ENCODE assay signal across 8 mouse cellular contexts in genomic region chr2:91278749-91279371, GRCm38 (mm10). TPM values are rescaled to one million over a fixed set of nuclear protein-coding genes. Genes with fewer than 3 reads are reported as not detected.
DNase-seq lines count a peak whose midpoint lies in the region; ATAC-seq and TF ChIP-seq lines count a peak whose summit lies in the region.

No protein-coding gene starts in this region.

- WGBS in hindbrain, embryonic 15.5 days, result 39% methylated on average over 10 of the region's 10 CpGs
- 47% methylated on average over 10 of the region's 10 CpGs for WGBS in liver, embryonic 11.5 days
- 37% methylated on average over 10 of the region's 10 CpGs for WGBS in neural tube, embryonic 12.5 days

- H3K9me3 ChIP-seq in ES-Bruce4 (replicated peaks; ENCODE audit: control insufficient read depth, insufficient read depth, low read length, poor library complexity, severe bottlenecking), result no peaks in the 10 kb centered on the region
- H3K9me3 ChIP-seq in hindbrain, embryonic 15.5 days, result no peaks in the 10 kb centered on the region
- H3K9me3 ChIP-seq in liver, embryonic 11.5 days (ENCODE audit: control insufficient read depth, low read length), result no peaks in the 10 kb centered on the region
- no peaks in the 10 kb centered on the region for H3K9me3 ChIP-seq in neural tube, embryonic 12.5 days

- H3K27ac ChIP-seq in ES-Bruce4 (ENCODE audit: insufficient read depth, low read length), result no peak overlapping the region
- H3K27ac ChIP-seq in hindbrain, embryonic 15.5 days (replicated peaks), result peak overlapping the region; percentile 20; the same call in 1 of the 2 replicates
- H3K27ac ChIP-seq in liver, embryonic 11.5 days (ENCODE audit: low read depth, low read length), result no peak overlapping the region
- no peak overlapping the region for H3K27ac ChIP-seq in neural tube, embryonic 12.5 days

- no peak for TF ChIP-seq POLR2A in ES-Bruce4 (IDR thresholded peaks at IDR 0.05; ENCODE audit: insufficient read depth, low read length)

- no peaks in the 10 kb centered on the region for H3K27me3 ChIP-seq in ES-Bruce4 (ENCODE audit: control insufficient read depth, insufficient read depth, low read length, poor library complexity, severe bottlenecking)
- no peaks in the 10 kb centered on the region for H3K27me3 ChIP-seq in hindbrain, embryonic 15.5 days
- no peaks in the 10 kb centered on the region for H3K27me3 ChIP-seq in liver, embryonic 11.5 days (replicated peaks; ENCODE audit: control insufficient read depth, insufficient read depth, low read length)
- H3K27me3 ChIP-seq in neural tube, embryonic 12.5 days (replicated peaks), result no peaks in the 10 kb centered on the region

- no peak overlapping the region for H3K4me2 ChIP-seq in hindbrain, embryonic 15.5 days
- no peak overlapping the region for H3K4me2 ChIP-seq in liver, embryonic 11.5 days
- H3K4me2 ChIP-seq in neural tube, embryonic 12.5 days (replicated peaks), result no peak overlapping the region

- peak; percentile 75 for TF ChIP-seq CTCF in ES-Bruce4 (IDR thresholded peaks at IDR 0.05; ENCODE audit: low read depth, low read length)

- H3K36me3 ChIP-seq in ES-Bruce4 (ENCODE audit: control insufficient read depth, insufficient read depth, low read length, poor library complexity, severe bottlenecking), result peaks cover 11% of the 10 kb centered on the region
- peaks cover 39% of the 10 kb centered on the region for H3K36me3 ChIP-seq in hindbrain, embryonic 15.5 days
- H3K36me3 ChIP-seq in liver, embryonic 11.5 days (ENCODE audit: control insufficient read depth, insufficient read depth, low read length), result peaks cover 25% of the 10 kb centered on the region
- H3K36me3 ChIP-seq in neural tube, embryonic 12.5 days, result peaks cover 50% of the 10 kb centered on the region

- ATAC-seq in hindbrain, embryonic 15.5 days (ENCODE audit: low FRiP score, low read depth), result peak; percentile 80
- peak; percentile 53 for ATAC-seq in liver, embryonic 11.5 days (replicated peaks; ENCODE audit: low FRiP score)
- peak; percentile 78 for ATAC-seq in neural tube, embryonic 12.5 days (ENCODE audit: low FRiP score, low read depth)
- no peak for ATAC-seq in megakaryocyte, adult 5-6 weeks (ENCODE audit: poor library complexity, severe bottlenecking)

- TF ChIP-seq EP300 in ES-Bruce4 (IDR thresholded peaks at IDR 0.05; ENCODE audit: insufficient read depth, low read depth, low read length), result no peak

- no peaks in the 10 kb centered on the region for H3K4me1 ChIP-seq in ES-Bruce4 (ENCODE audit: control insufficient read depth, insufficient read depth, low read length)
- H3K4me1 ChIP-seq in hindbrain, embryonic 15.5 days (replicated peaks), result peaks cover 2% of the 10 kb centered on the region
- no peaks in the 10 kb centered on the region; the same call in 1 of the 2 replicates for H3K4me1 ChIP-seq in liver, embryonic 11.5 days (replicated peaks; ENCODE audit: control insufficient read depth, insufficient read depth, low read length)
- H3K4me1 ChIP-seq in neural tube, embryonic 12.5 days, result no peaks in the 10 kb centered on the region

- peak; percentile 61 for DNase-seq in gastrocnemius, adult 18-20 months (ENCODE audit: low spot score)
- DNase-seq in gastrocnemius, postnatal 25 days, result no peak
- peak; percentile 83 for DNase-seq in embryo, embryonic 11 days
- DNase-seq in liver, embryonic 11.5 days (ENCODE audit: low spot score), result no peak

- no peak overlapping the region for H3K9ac ChIP-seq in ES-Bruce4 (ENCODE audit: low read depth, poor library complexity, severe bottlenecking)
- no peak overlapping the region for H3K9ac ChIP-seq in hindbrain, embryonic 15.5 days
- H3K9ac ChIP-seq in liver, embryonic 11.5 days (ENCODE audit: low read depth, low read length), result no peak overlapping the region
- H3K9ac ChIP-seq in neural tube, embryonic 12.5 days, result no peak overlapping the region

- H3K4me3 ChIP-seq in ES-Bruce4 (ENCODE audit: low read depth, low read length), result no peak overlapping the region
- no peak overlapping the region for H3K4me3 ChIP-seq in hindbrain, embryonic 15.5 days
- no peak overlapping the region for H3K4me3 ChIP-seq in liver, embryonic 11.5 days (ENCODE audit: low read depth, low read length)
- H3K4me3 ChIP-seq in neural tube, embryonic 12.5 days, result no peak overlapping the region

RNA-seq across cellular contexts. Expression of gene Arfgap2, which starts 14.1 kb away (rescaled TPM):
- 100 to 1,000 TPM; 136 to 146 TPM for total RNA-seq in gastrocnemius, adult 18-20 months (2021)
- total RNA-seq in gastrocnemius, postnatal 25 days (2021), result 100 to 1,000 TPM; 100 to 119 TPM
- 35.3 and 40.9 TPM in 2 replicates for polyA plus RNA-seq in ES-Bruce4 (2011; ENCODE audit: insufficient read depth, insufficient read length, low read depth, missing spikeins)
- polyA plus RNA-seq in hindbrain, embryonic 15.5 days (2015; fragmentation: Nextera tagmentation; extraction: Ambion mirVana), result 65.1 and 65.3 TPM in 2 replicates
- 95.7 and 105 TPM in 2 replicates for polyA plus RNA-seq in liver, embryonic 11.5 days (2014; fragmentation: Nextera tagmentation; extraction: Ambion mirVana)
- 79.6 and 81.0 TPM in 2 replicates for polyA plus RNA-seq in neural tube, embryonic 12.5 days (2016; fragmentation: Nextera tagmentation; extraction: Ambion mirVana)
- total RNA-seq in megakaryocyte, adult 5-6 weeks (2015), result 24.7 and 27.2 TPM in 2 replicates
- total RNA-seq in megakaryocyte, adult 5-6 weeks (2017), result 26.9 and 27.1 TPM in 2 replicates

RNA-seq across cellular contexts. Expression of gene Pacsin3, which starts 23.1 kb away (rescaled TPM):
- 100 to 1,000 TPM; 311 to 416 TPM for total RNA-seq in gastrocnemius, adult 18-20 months (2021)
- total RNA-seq in gastrocnemius, postnatal 25 days (2021), result 100 to 1,000 TPM; 265 to 364 TPM
- polyA plus RNA-seq in ES-Bruce4 (2011; ENCODE audit: insufficient read depth, insufficient read length, low read depth, missing spikeins), result 18.0 and 19.9 TPM in 2 replicates
- 17.0 and 17.7 TPM in 2 replicates for polyA plus RNA-seq in hindbrain, embryonic 15.5 days (2015; fragmentation: Nextera tagmentation; extraction: Ambion mirVana)
- polyA plus RNA-seq in liver, embryonic 11.5 days (2014; fragmentation: Nextera tagmentation; extraction: Ambion mirVana), result 15.6 and 16.1 TPM in 2 replicates
- 20.8 and 22.1 TPM in 2 replicates for polyA plus RNA-seq in neural tube, embryonic 12.5 days (2016; fragmentation: Nextera tagmentation; extraction: Ambion mirVana)
- total RNA-seq in megakaryocyte, adult 5-6 weeks (2015), result not detected in 2 replicates
- 0.29 TPM in 1 of 2 replicates, not detected in the other for total RNA-seq in megakaryocyte, adult 5-6 weeks (2017)

RNA-seq across cellular contexts. Expression of gene Ddb2, which starts 42.1 kb away (rescaled TPM):
- 1 to 10 TPM; 2.9 TPM for total RNA-seq in gastrocnemius, adult 18-20 months (2021)
- total RNA-seq in gastrocnemius, postnatal 25 days (2021), result 1 to 10 TPM; 2.2 to 2.6 TPM
- 19.3 and 22.3 TPM in 2 replicates for polyA plus RNA-seq in ES-Bruce4 (2011; ENCODE audit: insufficient read depth, insufficient read length, low read depth, missing spikeins)
- polyA plus RNA-seq in hindbrain, embryonic 15.5 days (2015; fragmentation: Nextera tagmentation; extraction: Ambion mirVana), result 16.3 and 16.6 TPM in 2 replicates
- 12.9 and 15.3 TPM in 2 replicates for polyA plus RNA-seq in liver, embryonic 11.5 days (2014; fragmentation: Nextera tagmentation; extraction: Ambion mirVana)
- polyA plus RNA-seq in neural tube, embryonic 12.5 days (2016; fragmentation: Nextera tagmentation; extraction: Ambion mirVana), result 7.5 and 9.3 TPM in 2 replicates
- 7.7 and 8.8 TPM in 2 replicates for total RNA-seq in megakaryocyte, adult 5-6 weeks (2015)
- 7.3 TPM in 2 replicates for total RNA-seq in megakaryocyte, adult 5-6 weeks (2017)

Comparison
In these comparisons a context has a peak if more than half of its experiments do, and no peak if none do; other contexts are left out.
1. DNase-seq: peak in gastrocnemius, adult 18-20 months (single experiment) and embryo, embryonic 11 days (single experiment); none in gastrocnemius, postnatal 25 days (single experiment) and liver, embryonic 11.5 days (single experiment).